Mouse (Mus musculus): Measurements from ENCODE around the gene Gm45261. TPM values are rescaled to one million over a fixed set of nuclear protein-coding genes. Genes with fewer than 3 reads are reported as not detected.

Gene Gm45261
- total RNA-seq, 2 experiments from 2014 or later: not detected

GRCm38 (mm10) chr1:80410229-80410973 is 50.8 kb downstream of the Gm45261 start:
- no peak for DNase-seq (ENCODE audit: low spot score)

- no peak for DNase-seq (ENCODE audit: low spot score)
These were observed 51.7 kb downstream of the Gm45261 start for GRCm38 (mm10) chr1:80409467-80410105.

GRCm38 (mm10) chr1:80408586-80408985 is 52.7 kb downstream of the Gm45261 start:
- DNase-seq (ENCODE audit: low spot score): peak; percentile 79

- DNase-seq (ENCODE audit: low spot score): no peak
These were observed 57.1 kb downstream of the Gm45261 start for GRCm38 (mm10) chr1:80404196-80404595.

- DNase-seq (ENCODE audit: low spot score): no peak
These were observed 57.8 kb downstream of the Gm45261 start for GRCm38 (mm10) chr1:80403366-80403893.

- no peak for DNase-seq (ENCODE audit: low spot score)
These were observed 59.3 kb downstream of the Gm45261 start for GRCm38 (mm10) chr1:80401961-80402360.

Other genes starting within 250 kb of the Gm45261 start
- 1 to 10 TPM in 1 of 2 experiments, under 1 TPM in 1; 0.84 to 1.1 TPM for gene Fam124b, start 243.0 kb downstream of the Gm45261 start, total RNA-seq (2021)
- gene Cul3, start 121.0 kb downstream of the Gm45261 start, total RNA-seq (2021): 100 to 1,000 TPM; 244 to 265 TPM